Mouse (Mus musculus): ENCODE data around the gene Syndig1l. TPM values are rescaled to one million over a fixed set of nuclear protein-coding genes. Genes with fewer than 3 reads are reported as not detected.

Gene Syndig1l
- polyA plus RNA-seq, 1 experiment from 2014 or later: not detected

DNA sequence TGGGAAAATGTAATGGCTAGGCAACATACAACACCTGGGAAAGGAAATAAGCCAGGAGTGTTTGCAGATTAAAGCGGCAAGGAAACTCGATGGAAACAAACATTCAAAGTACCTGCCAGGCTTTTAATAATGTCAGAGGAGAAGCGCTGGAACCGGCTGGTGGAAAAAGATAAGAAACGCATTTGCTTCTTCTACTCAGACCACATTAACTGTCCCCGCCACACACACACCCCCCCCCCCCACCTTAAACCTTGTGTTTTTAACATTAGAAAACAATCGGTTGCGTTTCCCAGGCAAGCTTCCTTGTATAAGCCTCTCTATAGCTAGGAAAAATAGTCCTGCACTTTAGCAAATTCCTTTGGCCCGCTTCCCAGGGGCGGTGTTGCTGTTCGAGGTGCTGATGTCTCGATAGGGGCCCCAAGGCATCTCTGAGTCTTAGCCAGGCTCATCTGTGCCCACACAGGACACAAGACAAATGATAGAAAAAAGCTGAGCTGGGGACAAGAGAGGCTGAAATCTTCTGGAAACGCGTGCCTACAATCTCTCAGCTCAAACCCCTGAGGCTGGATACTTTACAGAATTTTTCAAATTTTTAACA lies 11.3 kb upstream of the Syndig1l start:
- 9% methylated on average over 14 of the region's 14 CpGs for WGBS
- Histone ChIP-seq H3K4me2 (no peak overlapping the region), H3K4me1 (replicated peaks) (peaks cover 7% of the 10 kb centered on the region), H3K9me3 (replicated peaks) (no peaks in the 10 kb centered on the region), H3K4me3 (no peak overlapping the region), H3K27me3 (replicated peaks) (no peaks in the 10 kb centered on the region), H3K27ac (ENCODE audit: poor library complexity, severe bottlenecking) (no peak overlapping the region), H3K9ac (no peak overlapping the region), H3K36me3 (no peaks in the 10 kb centered on the region)
- no peak for ATAC-seq (ENCODE audit: insufficient number of reproducible peaks, low FRiP score)

DNA sequence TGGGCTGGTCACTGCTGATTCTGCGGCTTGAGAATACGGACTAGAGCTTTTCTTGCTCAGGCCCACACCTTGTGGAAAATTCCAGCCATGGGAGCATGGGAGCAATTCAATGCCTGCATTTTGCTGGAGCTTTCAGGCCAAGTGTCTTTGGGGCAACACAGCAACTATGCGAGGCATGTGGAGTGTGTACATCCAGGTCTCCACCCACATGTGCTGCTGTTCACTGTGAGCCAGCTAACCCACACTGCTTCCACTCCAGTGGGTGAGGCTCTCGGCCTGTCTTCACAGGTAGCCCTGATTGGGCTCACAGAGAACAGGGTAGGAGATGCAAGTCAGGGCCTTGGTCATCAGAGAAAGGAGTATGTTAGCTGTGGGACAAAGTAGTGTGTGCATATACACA lies 9.2 kb upstream of the Syndig1l start:
- Histone ChIP-seq H3K4me1 (replicated peaks) (peaks cover 7% of the 10 kb centered on the region), H3K9me3 (replicated peaks) (no peaks in the 10 kb centered on the region), H3K4me2 (no peak overlapping the region), H3K27me3 (replicated peaks) (peaks cover 4% of the 10 kb centered on the region), H3K9ac (no peak overlapping the region), H3K36me3 (no peaks in the 10 kb centered on the region), H3K27ac (ENCODE audit: poor library complexity, severe bottlenecking) (no peak overlapping the region), H3K4me3 (no peak overlapping the region)
- no peak for ATAC-seq (ENCODE audit: insufficient number of reproducible peaks, low FRiP score)
- 65% methylated on average over 4 of the region's 4 CpGs for WGBS

DNA sequence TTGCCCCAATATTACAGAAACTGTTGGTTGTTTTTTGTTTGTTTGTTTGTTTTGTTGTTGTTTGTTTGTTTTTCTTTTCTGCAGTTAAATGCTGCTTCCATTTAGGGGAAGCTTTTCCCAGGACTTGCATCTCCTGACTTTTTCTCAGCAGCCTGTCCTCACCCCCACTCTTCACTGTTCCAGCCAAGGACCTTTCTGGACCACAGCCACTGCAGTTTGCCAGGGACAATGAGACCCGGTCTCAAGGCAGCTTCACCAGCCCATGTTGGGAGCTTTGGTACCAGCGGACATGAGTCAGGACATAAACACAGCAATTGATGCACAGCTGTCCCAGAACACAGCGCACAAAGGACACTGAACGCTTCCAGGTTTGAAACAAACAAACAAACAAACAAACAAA lies 8.3 kb upstream of the Syndig1l start:
- 73% methylated on average over 4 of the region's 4 CpGs for WGBS
- Histone ChIP-seq H3K4me2 (no peak overlapping the region), H3K9me3 (replicated peaks) (no peaks in the 10 kb centered on the region), H3K9ac (no peak overlapping the region), H3K27ac (ENCODE audit: poor library complexity, severe bottlenecking) (no peak overlapping the region), H3K4me1 (replicated peaks) (peaks cover 7% of the 10 kb centered on the region), H3K27me3 (replicated peaks) (peaks cover 13% of the 10 kb centered on the region), H3K4me3 (no peak overlapping the region), H3K36me3 (no peaks in the 10 kb centered on the region)
- ATAC-seq (ENCODE audit: insufficient number of reproducible peaks, low FRiP score): no peak

DNA sequence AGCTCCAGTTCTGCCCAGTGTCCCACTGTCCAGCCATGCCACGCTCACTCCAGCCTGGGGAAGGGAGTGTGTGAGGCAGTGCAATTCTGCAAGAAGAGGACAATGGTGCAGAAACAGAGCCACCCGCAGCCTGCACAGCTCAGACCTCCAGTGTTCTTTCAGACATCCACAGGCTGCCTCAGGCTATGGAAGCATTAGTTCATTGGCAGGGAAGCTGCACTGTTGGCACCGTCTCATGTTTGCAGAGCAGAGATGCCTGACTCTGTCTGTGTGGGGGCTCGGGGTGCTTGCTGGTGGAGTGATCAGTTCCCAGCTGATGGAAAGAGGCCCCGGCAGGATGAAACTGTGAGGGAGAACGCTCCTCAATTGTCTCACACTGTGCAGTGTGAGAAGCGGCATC lies 4.0 kb upstream of the Syndig1l start:
- no peak overlapping the region for H3K4me3 ChIP-seq
- no peaks in the 10 kb centered on the region for H3K36me3 ChIP-seq
- H3K4me2 ChIP-seq: no peak overlapping the region
- H3K4me1 ChIP-seq (replicated peaks): peaks cover 3% of the 10 kb centered on the region; the same call in 1 of the 2 replicates
- H3K9ac ChIP-seq: no peak overlapping the region
- H3K27me3 ChIP-seq (replicated peaks): peaks cover 56% of the 10 kb centered on the region
- H3K9me3 ChIP-seq (replicated peaks): no peaks in the 10 kb centered on the region
- no peak for ATAC-seq (ENCODE audit: insufficient number of reproducible peaks, low FRiP score)
- no peak overlapping the region for H3K27ac ChIP-seq (ENCODE audit: poor library complexity, severe bottlenecking)
- WGBS: 64% methylated on average over 7 of the region's 7 CpGs

DNA sequence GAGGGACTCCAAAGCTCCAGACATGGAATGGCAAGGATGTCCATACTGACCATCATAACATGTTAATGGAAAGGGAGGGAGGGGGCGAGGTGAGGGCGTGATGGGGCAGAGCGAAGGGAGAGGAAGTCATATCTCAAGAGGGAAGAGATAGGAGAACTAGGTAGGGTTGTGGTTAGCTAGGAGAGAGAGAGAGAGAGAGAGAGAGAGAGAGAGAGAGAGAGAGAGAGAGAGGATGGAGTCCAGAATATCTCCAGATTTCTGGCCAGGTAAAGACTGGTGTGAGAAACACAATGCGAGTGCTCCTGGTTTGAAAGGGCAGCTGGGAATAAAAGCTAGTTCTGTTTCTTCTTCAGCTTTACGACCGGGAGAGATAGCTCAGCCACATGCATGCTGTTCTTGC lies 6.5 kb downstream of the Syndig1l start:
- Histone ChIP-seq H3K4me2 (no peak overlapping the region), H3K9me3 (replicated peaks) (no peaks in the 10 kb centered on the region), H3K4me3 (no peak overlapping the region), H3K27ac (ENCODE audit: poor library complexity, severe bottlenecking) (no peak overlapping the region), H3K27me3 (replicated peaks) (peaks cover 17% of the 10 kb centered on the region), H3K36me3 (no peaks in the 10 kb centered on the region), H3K4me1 (replicated peaks) (peaks cover 9% of the 10 kb centered on the region; the same call in 1 of the 2 replicates), H3K9ac (no peak overlapping the region)
- no peak for ATAC-seq (ENCODE audit: insufficient number of reproducible peaks, low FRiP score)
- WGBS: 60% methylated on average over 6 of the region's 6 CpGs

DNA sequence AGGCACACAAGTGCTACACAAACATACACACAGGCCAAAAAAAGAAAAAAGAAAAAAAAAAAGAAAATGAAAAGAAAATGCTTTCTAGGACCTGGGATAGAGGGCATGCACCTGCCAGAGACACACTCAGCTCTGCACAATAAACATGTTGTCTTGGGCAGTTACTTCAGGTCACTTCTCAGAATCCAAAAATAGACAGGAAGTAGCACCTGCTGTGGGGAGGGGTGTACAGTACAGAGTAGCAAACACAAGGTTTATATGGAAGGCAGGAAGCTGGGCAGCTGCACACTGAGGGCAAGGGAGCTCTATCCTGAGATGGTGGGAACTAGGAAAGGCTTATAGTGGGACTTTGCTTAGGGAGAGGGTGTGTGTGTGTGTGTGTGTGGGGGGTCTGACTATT lies 7.3 kb downstream of the Syndig1l start:
- no peak for ATAC-seq (ENCODE audit: insufficient number of reproducible peaks, low FRiP score)
- no peak overlapping the region for H3K4me3 ChIP-seq

DNA sequence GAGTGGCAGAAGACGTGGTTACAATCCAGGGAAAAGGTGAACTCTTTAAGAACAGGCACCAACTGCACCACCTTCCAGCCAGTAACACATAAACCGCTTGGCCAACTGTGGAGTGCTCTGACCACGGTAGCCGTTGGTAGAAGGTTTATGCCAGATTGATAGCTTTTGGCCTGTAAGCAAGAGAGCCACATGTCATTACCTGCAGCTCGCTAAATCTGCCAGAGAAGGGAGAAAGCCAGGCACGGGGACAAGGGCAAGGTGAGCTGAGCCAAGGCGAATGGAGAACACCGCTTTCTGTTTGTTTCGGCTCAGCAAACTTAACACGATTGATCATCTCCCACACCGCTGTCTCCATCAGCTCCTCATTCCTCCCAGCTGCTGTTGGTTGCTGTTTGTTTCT lies 9.6 kb downstream of the Syndig1l start:
- Histone ChIP-seq H3K27ac (ENCODE audit: poor library complexity, severe bottlenecking) (no peak overlapping the region), H3K27me3 (replicated peaks) (0 out of 2 replicates have a peak, but pooled peaks cover 2% of the 10 kb centered on the region), H3K4me1 (replicated peaks) (peaks cover 9% of the 10 kb centered on the region; the same call in 1 of the 2 replicates), H3K4me2 (no peak overlapping the region), H3K4me3 (no peak overlapping the region), H3K36me3 (no peaks in the 10 kb centered on the region), H3K9ac (no peak overlapping the region), H3K9me3 (replicated peaks) (no peaks in the 10 kb centered on the region)
- WGBS: 88% methylated on average over 11 of the region's 11 CpGs
- ATAC-seq (ENCODE audit: insufficient number of reproducible peaks, low FRiP score): no peak

More for the DNA sequence above, 7.3 kb downstream of the Syndig1l start:
- H3K4me2 ChIP-seq: no peak overlapping the region
- H3K9ac ChIP-seq: no peak overlapping the region
- no peaks in the 10 kb centered on the region for H3K36me3 ChIP-seq
- H3K27me3 ChIP-seq (replicated peaks): peaks cover 9% of the 10 kb centered on the region
- H3K27ac ChIP-seq (ENCODE audit: poor library complexity, severe bottlenecking): no peak overlapping the region
- peaks cover 9% of the 10 kb centered on the region; the same call in 1 of the 2 replicates for H3K4me1 ChIP-seq (replicated peaks)
- H3K9me3 ChIP-seq (replicated peaks): no peaks in the 10 kb centered on the region

DNA sequence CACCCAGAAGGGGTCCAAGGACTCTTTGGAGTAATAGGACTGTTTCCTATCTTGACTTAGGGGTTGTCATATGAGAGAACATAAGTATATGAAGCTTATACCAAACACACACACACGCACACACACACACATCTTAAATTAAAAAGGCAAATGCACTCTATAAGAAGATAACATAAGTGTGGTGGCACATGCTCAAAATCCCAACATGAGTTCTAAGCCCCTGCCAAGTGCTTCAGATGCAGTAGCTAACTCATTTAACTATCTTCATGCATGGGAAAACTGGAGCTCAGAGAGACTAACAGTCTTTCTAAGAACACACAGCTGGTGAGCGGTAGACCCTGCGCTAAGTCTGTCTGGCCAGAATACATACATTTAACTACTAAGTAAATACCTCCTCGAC lies 11.1 kb downstream of the Syndig1l start:
- Histone ChIP-seq H3K9me3 (replicated peaks) (no peaks in the 10 kb centered on the region), H3K4me1 (replicated peaks) (peaks cover 6% of the 10 kb centered on the region; the same call in 1 of the 2 replicates), H3K9ac (no peak overlapping the region), H3K27me3 (replicated peaks) (peaks cover 8% of the 10 kb centered on the region), H3K4me3 (no peak overlapping the region), H3K4me2 (no peak overlapping the region), H3K36me3 (no peaks in the 10 kb centered on the region), H3K27ac (ENCODE audit: poor library complexity, severe bottlenecking) (no peak overlapping the region)
- no peak for ATAC-seq (ENCODE audit: insufficient number of reproducible peaks, low FRiP score)
- WGBS: 84% methylated on average over 4 of the region's 4 CpGs

DNA sequence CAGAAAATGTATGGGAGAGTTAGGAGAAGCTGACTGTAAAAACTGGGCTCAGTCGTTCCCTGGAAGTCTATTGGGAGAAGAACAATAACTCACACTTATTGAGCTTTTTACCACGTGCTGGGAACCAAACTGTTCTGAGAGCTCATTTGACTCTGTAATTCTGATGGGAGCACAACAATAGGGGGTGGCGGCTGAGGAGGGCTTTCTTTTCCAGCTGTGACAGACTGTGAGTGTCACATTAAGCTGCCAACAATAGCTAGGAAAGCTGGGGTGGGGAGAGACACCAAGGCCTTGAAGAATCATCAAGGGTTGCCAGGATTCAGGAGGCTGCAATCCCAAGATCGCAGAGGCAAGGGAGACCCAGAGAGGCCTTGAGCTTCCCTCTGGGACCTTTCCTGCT lies 12.5 kb downstream of the Syndig1l start:
- no peaks in the 10 kb centered on the region for H3K9me3 ChIP-seq (replicated peaks)
- no peak overlapping the region for H3K4me3 ChIP-seq
- no peaks in the 10 kb centered on the region for H3K4me1 ChIP-seq (replicated peaks)
- WGBS: 49% methylated on average over 4 of the region's 4 CpGs
- H3K9ac ChIP-seq: no peak overlapping the region
- no peaks in the 10 kb centered on the region for H3K36me3 ChIP-seq
- peaks cover 11% of the 10 kb centered on the region for H3K27me3 ChIP-seq (replicated peaks)
- no peak overlapping the region for H3K4me2 ChIP-seq
- no peak overlapping the region for H3K27ac ChIP-seq (ENCODE audit: poor library complexity, severe bottlenecking)
- no peak for ATAC-seq (ENCODE audit: insufficient number of reproducible peaks, low FRiP score)

DNA sequence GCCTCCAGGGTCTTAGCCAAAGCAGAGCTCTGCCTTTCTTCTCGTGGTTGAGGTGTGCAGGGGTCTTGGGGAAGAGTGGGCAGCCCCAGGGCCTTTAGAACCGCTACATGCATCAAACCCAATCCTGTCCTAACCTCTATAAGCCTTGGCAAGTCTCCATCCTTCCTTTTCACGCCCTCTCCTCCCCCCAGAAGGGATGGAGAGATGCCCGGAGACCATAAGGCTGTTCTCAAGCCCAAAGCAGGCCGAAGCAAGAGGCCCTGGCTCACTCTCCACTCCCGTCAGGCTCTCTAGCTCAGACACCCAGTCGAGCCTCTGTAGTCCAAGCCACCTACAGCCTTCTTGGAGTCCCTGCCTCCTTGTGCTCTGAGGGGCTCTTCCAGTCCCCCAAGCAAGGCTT lies 14.1 kb downstream of the Syndig1l start:
- no peak for ATAC-seq (ENCODE audit: insufficient number of reproducible peaks, low FRiP score)
- Histone ChIP-seq H3K36me3 (no peaks in the 10 kb centered on the region), H3K9me3 (replicated peaks) (no peaks in the 10 kb centered on the region), H3K27ac (ENCODE audit: poor library complexity, severe bottlenecking) (no peak overlapping the region), H3K4me2 (no peak overlapping the region), H3K4me3 (no peak overlapping the region), H3K9ac (no peak overlapping the region), H3K4me1 (replicated peaks) (no peaks in the 10 kb centered on the region), H3K27me3 (replicated peaks) (peaks cover 18% of the 10 kb centered on the region)
- 66% methylated on average over 7 of the region's 7 CpGs for WGBS

DNA sequence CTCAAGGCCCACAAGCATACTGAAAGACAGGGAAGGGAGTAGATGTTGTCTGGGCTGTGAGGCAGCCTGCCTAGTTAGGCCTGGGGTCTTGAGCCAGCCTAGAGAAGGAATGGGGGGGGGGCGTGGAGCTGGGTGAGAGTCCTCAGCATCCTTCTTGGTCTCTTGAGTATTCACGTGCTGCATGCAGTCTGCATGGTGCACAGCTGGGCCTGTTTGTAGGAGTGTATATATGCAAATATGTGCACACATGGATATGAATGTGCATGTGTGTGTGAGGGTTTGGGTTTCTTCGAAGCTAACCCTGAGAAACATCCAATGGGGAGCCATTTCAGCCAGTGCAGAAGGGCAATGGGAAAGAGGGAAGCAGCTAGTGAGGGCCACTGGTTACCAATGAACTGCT lies 22.6 kb downstream of the Syndig1l start:
- ATAC-seq (ENCODE audit: insufficient number of reproducible peaks, low FRiP score): no peak
- H3K36me3 ChIP-seq: no peaks in the 10 kb centered on the region
- H3K4me1 ChIP-seq (replicated peaks): peaks cover 7% of the 10 kb centered on the region
- no peak overlapping the region for H3K4me3 ChIP-seq
- WGBS: 82% methylated on average over 3 of the region's 3 CpGs
- H3K27me3 ChIP-seq (replicated peaks): peaks cover 27% of the 10 kb centered on the region
- H3K4me2 ChIP-seq: no peak overlapping the region
- H3K9me3 ChIP-seq (replicated peaks): no peaks in the 10 kb centered on the region
- H3K27ac ChIP-seq (ENCODE audit: poor library complexity, severe bottlenecking): no peak overlapping the region
- H3K9ac ChIP-seq: no peak overlapping the region
